Mouse (Mus musculus): ENCODE measurements around the gene Pld6. TPM values are rescaled to one million over a fixed set of nuclear protein-coding genes. Genes with fewer than 3 reads are reported as not detected.

Gene Pld6
- total and polyA plus RNA-seq, 3 experiments = not detected

- H3K9me3 ChIP-seq (replicated peaks; ENCODE audit: low read length) = no peaks in the 10 kb centered on the region
- no peaks in the 10 kb centered on the region for H3K27me3 ChIP-seq (replicated peaks)
- in situ Hi-C loops (cut with MboI; ENCODE audit: low pct_ligation_motif_present, low pct_unique_long_range_greater_than_20kb, low sequenced_read_pairs) = no loop called here
- H3K4me3 ChIP-seq (replicated peaks in 1 of 3; ENCODE audit: low read depth in 2 of 3, low read length in 2 of 3, poor library complexity in 1 of 3) = no peak overlapping the region
- TF ChIP-seq ZMIZ1 (IDR thresholded peaks at IDR 0.05; ENCODE audit: low read depth, low read length) = no peak
- TF ChIP-seq USF2 (conservative IDR thresholded peaks at IDR 0.05; ENCODE audit: low read depth, low read length) = no peak
- TF ChIP-seq MAX (IDR thresholded peaks at IDR 0.05; ENCODE audit: low read length) = no peak
- no peak for TF ChIP-seq SMC3 (IDR thresholded peaks at IDR 0.05; ENCODE audit: low read depth, low read length)
- TF ChIP-seq MAFK (IDR thresholded peaks at IDR 0.05; ENCODE audit: insufficient replicate concordance, low read length) = no peak
- TF ChIP-seq MEF2A (IDR thresholded peaks at IDR 0.05; ENCODE audit: borderline replicate concordance, low read depth, low read length) = no peak
- no peak for TF ChIP-seq RCOR1 (conservative IDR thresholded peaks at IDR 0.05; ENCODE audit: low read depth, low read length)
- TF ChIP-seq TBP (conservative IDR thresholded peaks at IDR 0.05; ENCODE audit: low read depth, low read length) = no peak
- TF ChIP-seq ELF1 (IDR thresholded peaks at IDR 0.05; ENCODE audit: low read depth, low read length) = no peak
- no peak for TF ChIP-seq MYC (IDR thresholded peaks at IDR 0.05; ENCODE audit: low read depth, low read length)
- TF ChIP-seq GABPA (IDR thresholded peaks at IDR 0.05; ENCODE audit: insufficient replicate concordance, low read depth, low read length) = no peak
- TF ChIP-seq POLR2A (IDR thresholded peaks at IDR 0.05; ENCODE audit: low read depth, low read length) = no peak
- TF ChIP-seq UBTF (IDR thresholded peaks at IDR 0.05; ENCODE audit: low read depth, low read length) = no peak
- DNase-seq (ENCODE audit: extremely low read depth) = no peak
- H3K36me3 ChIP-seq (replicated peaks in 1 of 2; ENCODE audit: control insufficient read depth in 1 of 2, insufficient read depth in 1 of 2, low read length in 1 of 2) = peaks cover 68 to 75% of the 10 kb centered on the region in 2 experiments
- dilution Hi-C loops (cut with MboI; ENCODE audit: extremely low pct_ligation_motif_present, extremely low pct_unique_long_range_greater_than_20kb, low sequenced_read_pairs) = no loop called here
- H3K9ac ChIP-seq (ENCODE audit: insufficient read depth, low read depth) = no peak overlapping the region
- H3K79me2 ChIP-seq (replicated peaks; ENCODE audit: control insufficient read depth, extremely low read depth, insufficient read depth, poor library complexity, severe bottlenecking) = peaks cover 16% of the 10 kb centered on the region
- H3K27ac ChIP-seq (ENCODE audit: insufficient read depth, low read depth) = no peak overlapping the region
- H3K4me1 ChIP-seq (ENCODE audit: control insufficient read depth in 1 of 2, insufficient read depth in 2 of 2) = peaks cover 4 to 46% of the 10 kb centered on the region in 2 experiments
- no peak overlapping the region for H3K4me2 ChIP-seq (ENCODE audit: insufficient read depth, low read depth, poor library complexity, severe bottlenecking)
Measured at GRCm38 (mm10) chr11:59805256-59805655, 17.8 kb upstream of the Pld6 start.

GRCm38 (mm10) chr11:59804409-59805110, 17.1 kb upstream of the Pld6 start:
- Histone ChIP-seq H3K4me3 (replicated peaks in 1 of 3; ENCODE audit: low read depth in 2 of 3, low read length in 2 of 3, poor library complexity in 1 of 3) (no peak overlapping the region), H3K9me3 (replicated peaks; ENCODE audit: low read length) (no peaks in the 10 kb centered on the region), H3K79me2 (replicated peaks; ENCODE audit: control insufficient read depth, extremely low read depth, insufficient read depth, poor library complexity, severe bottlenecking) (peaks cover 16% of the 10 kb centered on the region), H3K27ac (ENCODE audit: insufficient read depth, low read depth) (no peak overlapping the region), H3K4me1 (ENCODE audit: control insufficient read depth in 1 of 2, insufficient read depth in 2 of 2) (peaks cover 4 to 46% of the 10 kb centered on the region in 2 experiments), H3K36me3 (replicated peaks in 1 of 2; ENCODE audit: control insufficient read depth in 1 of 2, insufficient read depth in 1 of 2, low read length in 1 of 2) (peaks cover 75 to 82% of the 10 kb centered on the region in 2 experiments), H3K9ac (ENCODE audit: insufficient read depth, low read depth) (no peak overlapping the region), H3K4me2 (ENCODE audit: insufficient read depth, low read depth, poor library complexity, severe bottlenecking) (no peak overlapping the region), H3K27me3 (replicated peaks) (no peaks in the 10 kb centered on the region)
- in situ Hi-C loops (cut with MboI; ENCODE audit: low pct_ligation_motif_present, low pct_unique_long_range_greater_than_20kb, low sequenced_read_pairs) (no loop called here), dilution Hi-C loops (cut with MboI; ENCODE audit: extremely low pct_ligation_motif_present, extremely low pct_unique_long_range_greater_than_20kb, low sequenced_read_pairs) (no loop called here)
- TF ChIP-seq SMC3 (IDR thresholded peaks at IDR 0.05; ENCODE audit: low read depth, low read length) = no peak
- DNase-seq (ENCODE audit: extremely low read depth) = no peak

- peaks cover under 1 to 42% of the 10 kb centered on the region in 2 experiments for H3K4me1 ChIP-seq (ENCODE audit: control insufficient read depth in 1 of 2, insufficient read depth in 2 of 2)
- H3K27me3 ChIP-seq (replicated peaks) = no peaks in the 10 kb centered on the region
- H3K9me3 ChIP-seq (replicated peaks; ENCODE audit: low read length) = no peaks in the 10 kb centered on the region
- peaks cover 7% of the 10 kb centered on the region for H3K79me2 ChIP-seq (replicated peaks; ENCODE audit: control insufficient read depth, extremely low read depth, insufficient read depth, poor library complexity, severe bottlenecking)
- dilution Hi-C loops (cut with MboI; ENCODE audit: extremely low pct_ligation_motif_present, extremely low pct_unique_long_range_greater_than_20kb, low sequenced_read_pairs) (no loop called here), in situ Hi-C loops (cut with MboI; ENCODE audit: low pct_ligation_motif_present, low pct_unique_long_range_greater_than_20kb, low sequenced_read_pairs) (no loop called here)
- no peak overlapping the region for H3K27ac ChIP-seq (ENCODE audit: insufficient read depth, low read depth)
- TF ChIP-seq ETS1 (conservative IDR thresholded peaks at IDR 0.05; ENCODE audit: low read depth, low read length) (no peak), E2F4 (IDR thresholded peaks at IDR 0.05; ENCODE audit: insufficient replicate concordance, low read depth, low read length) (no peak), JUND (conservative IDR thresholded peaks at IDR 0.05; ENCODE audit: low read depth, low read length) (no peak), BHLHE40 (IDR thresholded peaks at IDR 0.05; ENCODE audit: low read depth, low read length) (no peak), HCFC1 (IDR thresholded peaks at IDR 0.05; ENCODE audit: low read depth, low read length) (no peak), EP300 (IDR thresholded peaks at IDR 0.05; ENCODE audit: low read length) (no peak), GABPA (IDR thresholded peaks at IDR 0.05; ENCODE audit: insufficient replicate concordance, low read depth, low read length) (no peak)
- no peak overlapping the region for H3K9ac ChIP-seq (ENCODE audit: insufficient read depth, low read depth)
- H3K36me3 ChIP-seq (replicated peaks in 1 of 2; ENCODE audit: control insufficient read depth in 1 of 2, insufficient read depth in 1 of 2, low read length in 1 of 2) = peaks cover 86 to 92% of the 10 kb centered on the region in 2 experiments
- no peak overlapping the region for H3K4me2 ChIP-seq (ENCODE audit: insufficient read depth, low read depth, poor library complexity, severe bottlenecking)
- H3K4me3 ChIP-seq (replicated peaks in 1 of 3; ENCODE audit: low read depth in 2 of 3, low read length in 2 of 3, poor library complexity in 1 of 3) = no peak overlapping the region
- DNase-seq (ENCODE audit: extremely low read depth) = no peak
Measured at GRCm38 (mm10) chr11:59803516-59803915, 16.1 kb upstream of the Pld6 start.
